Mouse (Mus musculus) liver, embryonic 14.5 days (tissue): ENCODE results near the gene Sepsecs. TPM values are rescaled to one million over a fixed set of nuclear protein-coding genes. Genes with fewer than 3 reads are reported as not detected.

Source experiments
- ATAC-seq: fragments of 200-750 bp; cut with Nextera tagmentation; 2 replicates; pipeline ENCODE4 v1.8.0; 2017; ENCODE audit warnings: moderate number of reproducible peaks, mild to moderate bottlenecking, moderate library complexity; ENCODE audit not compliant: insufficient read depth
- DNase-seq, 3 experiments: peaks; one replicate each; pipeline ENCODE4 v3.0.0-alpha.2; 2012 to 2013; ENCODE audit warnings: low read depth in 3 of 3, low spot score in 3 of 3
- H3K27ac ChIP-seq: fragments of 300-500 bp; sonication (generic); 2 replicates; pipeline ENCODE4 v1.5.1; 2014; ENCODE audit warnings: moderate library complexity, mild to moderate bottlenecking, control low read depth, inconsistent platforms
- H3K27me3 ChIP-seq: fragments of 300-500 bp; sonication (generic); 2 replicates; pipeline ENCODE4 v1.6.1; 2014; ENCODE audit warnings: mild to moderate bottlenecking, low read length, moderate library complexity; ENCODE audit not compliant: control insufficient read depth, insufficient read depth
- H3K36me3 ChIP-seq: fragments of 300-500 bp; sonication (generic); replicated peaks from 2 replicates; pipeline ENCODE4 v1.6.1; 2014; ENCODE audit warnings: low read depth; ENCODE audit not compliant: control insufficient read depth, insufficient read depth
- H3K4me1 ChIP-seq, 2 experiments: fragments of 200-500 bp in 1 of 2; fragments of 300-500 bp in 1 of 2; sonication (generic) in 1 of 2; replicated peaks; 2 replicates each; pipeline ENCODE4 v1.6.1; 2012 to 2014; ENCODE audit warnings: antibody characterized with exemption in 1 of 2, inconsistent platforms in 1 of 2, low read length in 1 of 2; ENCODE audit not compliant: control insufficient read depth in 2 of 2, insufficient read depth in 2 of 2
- H3K4me2 ChIP-seq: fragments of 300-500 bp; sonication (generic); 2 replicates; pipeline ENCODE4 v1.6.1; 2014; ENCODE audit warnings: low read depth, mild to moderate bottlenecking, control low read depth, moderate library complexity
- H3K4me3 ChIP-seq, 2 experiments: fragments of 200-500 bp in 1 of 2; fragments of 300-500 bp in 1 of 2; sonication (generic) in 1 of 2; 2 replicates each; pipeline ENCODE4 v1.5.1; 2012 to 2014; ENCODE audit warnings: low read depth in 2 of 2, low read length in 2 of 2, mild to moderate bottlenecking in 2 of 2, control low read depth in 1 of 2, inconsistent platforms in 1 of 2, moderate library complexity in 1 of 2; ENCODE audit not compliant: insufficient read depth in 1 of 2
- H3K9ac ChIP-seq: fragments of 300-500 bp; sonication (generic); replicated peaks from 2 replicates; pipeline ENCODE4 v1.6.1; 2014; ENCODE audit warnings: mild to moderate bottlenecking, control low read depth, moderate library complexity
- H3K9me3 ChIP-seq: fragments of 300-500 bp; sonication (generic); 2 replicates; pipeline ENCODE4 v1.6.1; 2016; ENCODE audit warnings: low read length, mixed read lengths; ENCODE audit not compliant: control insufficient read depth
- CTCF ChIP-seq: IDR thresholded peaks from 2 replicates; pipeline ENCODE4 v1.5.1; 2016; ENCODE audit warnings: antibody characterized with exemption, low read depth, control low read depth
- EP300 ChIP-seq: IDR thresholded peaks from 2 replicates; pipeline ENCODE4 v1.6.1; 2016; ENCODE audit warnings: antibody characterized with exemption, low read depth
- WGBS: fragments of 180-500 bp; shearing (Covaris S2); extraction: QIAGEN DNeasy Blood & Tissue Kit; methylation state at CpG from one replicate; pipeline ENCODE4 v1.1.7; 2014; ENCODE audit not compliant: insufficient replicate concordance; 5-methylcytosine and 5-hydroxymethylcytosine counted together
- polyA plus RNA-seq, 2 experiments: library from polyadenylated mRNA; depleted of rRNA in 1 of 2; stranded (reverse) in 1 of 2; unstranded in 1 of 2; fragments of >200 nt; fragmentation: Nextera tagmentation in 1 of 2; extraction: Ambion mirVana in 1 of 2; gene quantifications; 2 replicates each; pipeline versions ENCODE4 v1.2.1 to v1.2.3; 2012 to 2014

Sepsecs gene
- polyA plus RNA-seq, 2 experiments, result 6.0 to 6.4 TPM

GRCm38 (mm10) chr5:52652086-52652485, 17.4 kb downstream of the Sepsecs start:
- Histone ChIP-seq H3K4me1 (no peaks in the 10 kb centered on the region), H3K9me3 (no peaks in the 10 kb centered on the region), H3K27me3 (no peaks in the 10 kb centered on the region), H3K27ac (no peak overlapping the region), H3K4me3 (no peak overlapping the region), H3K9ac (no peak overlapping the region), H3K4me2 (no peak overlapping the region), H3K36me3 (peaks cover under 1% of the 10 kb centered on the region)
- TF ChIP-seq EP300 (no peak), CTCF (no peak)
- DNase-seq, result no peak
- no peak for ATAC-seq
- WGBS, result 73% methylated on average over 1 of the region's 1 CpGs

- no peak overlapping the region for H3K9ac ChIP-seq
- TF ChIP-seq EP300 (no peak), CTCF (no peak)
- WGBS, result 64% methylated on average over 9 of the region's 9 CpGs
- H3K4me2 ChIP-seq, result no peak overlapping the region
- H3K27ac ChIP-seq, result no peak overlapping the region
- H3K4me1 ChIP-seq, result no peaks in the 10 kb centered on the region
- H3K27me3 ChIP-seq, result no peaks in the 10 kb centered on the region
- no peak overlapping the region for H3K4me3 ChIP-seq
- peaks cover 26% of the 10 kb centered on the region for H3K36me3 ChIP-seq
- no peak for DNase-seq
- no peak for ATAC-seq
- H3K9me3 ChIP-seq, result no peaks in the 10 kb centered on the region
Observed at GRCm38 (mm10) chr5:52643947-52644840, 25.3 kb downstream of the Sepsecs start.

GRCm38 (mm10) chr5:52641736-52642135, 27.8 kb downstream of the Sepsecs start:
- H3K4me1 ChIP-seq, result peaks cover 0 to 2% of the 10 kb centered on the region in 2 experiments; a peak in 1 of 4 replicates
- DNase-seq (no peak), ATAC-seq (no peak)
- no peak overlapping the region for H3K27ac ChIP-seq
- H3K9me3 ChIP-seq, result no peaks in the 10 kb centered on the region
- H3K4me3 ChIP-seq, result no peak overlapping the region
- no peaks in the 10 kb centered on the region for H3K27me3 ChIP-seq
- TF ChIP-seq EP300 (no peak), CTCF (no peak)
- H3K36me3 ChIP-seq, result peaks cover 22% of the 10 kb centered on the region
- H3K4me2 ChIP-seq, result no peak overlapping the region
- H3K9ac ChIP-seq, result no peak overlapping the region
- WGBS, result 73% methylated on average over 6 of the region's 6 CpGs

GRCm38 (mm10) chr5:52638916-52639315, 30.6 kb downstream of the Sepsecs start:
- Histone ChIP-seq H3K4me1 (peaks cover 0 to 6% of the 10 kb centered on the region in 2 experiments; a peak in 2 of 4 replicates), H3K9ac (no peak overlapping the region), H3K27ac (no peak overlapping the region), H3K27me3 (no peaks in the 10 kb centered on the region), H3K36me3 (peaks cover 11% of the 10 kb centered on the region), H3K9me3 (no peaks in the 10 kb centered on the region), H3K4me2 (no peak overlapping the region), H3K4me3 (no peak overlapping the region)
- 59% methylated on average over 8 of the region's 8 CpGs for WGBS
- no peak for DNase-seq
- ATAC-seq, result no peak
- TF ChIP-seq CTCF (no peak), EP300 (no peak)

- no peaks in the 10 kb centered on the region for H3K9me3 ChIP-seq
- H3K27ac ChIP-seq, result no peak overlapping the region
- no peak overlapping the region for H3K9ac ChIP-seq
- DNase-seq (no peak), ATAC-seq (no peak)
- TF ChIP-seq CTCF, result no peak
- TF ChIP-seq EP300, result no peak
- WGBS, result 71% methylated on average over 7 of the region's 7 CpGs
- no peak overlapping the region for H3K4me2 ChIP-seq
- H3K4me1 ChIP-seq, result peaks cover 0 to 6% of the 10 kb centered on the region in 2 experiments; a peak in 2 of 4 replicates
- H3K27me3 ChIP-seq, result no peaks in the 10 kb centered on the region
- H3K36me3 ChIP-seq, result peaks cover 4% of the 10 kb centered on the region
- no peak overlapping the region for H3K4me3 ChIP-seq
Observed at GRCm38 (mm10) chr5:52638006-52638405, 31.5 kb downstream of the Sepsecs start.
